Mouse (Mus musculus) common myeloid progenitor, adult 5-6 weeks (primary cell): ENCODE data around the gene Sugp2. TPM values are rescaled to one million over a fixed set of nuclear protein-coding genes. Genes with fewer than 3 reads are reported as not detected.

Experiments used
- ATAC-seq: replicated peaks from 2 replicates; pipeline ENCODE4 v1.8.0; 2016; ENCODE audit warnings: low read depth, mild to moderate bottlenecking, moderate TSS enrichment, inconsistent platforms; ENCODE audit not compliant: poor library complexity, severe bottlenecking
- total RNA-seq: library from RNA; stranded (forward); fragments of 200-1000, 187-1606 nt; gene quantifications from 2 replicates; pipeline ENCODE4 v1.2.3, GENCODE M21; 2017

Gene Sugp2
- total RNA-seq, 1 experiment from 2014 or later = 55.3 TPM

- peak; percentile 70 for ATAC-seq
Observed at GRCm38 (mm10) chr8:70276476-70276875, 42.5 kb downstream of the Sugp2 start.

GRCm38 (mm10) chr8:70278175-70278574 is 44.1 kb downstream of the Sugp2 start:
- no peak for ATAC-seq

DNA sequence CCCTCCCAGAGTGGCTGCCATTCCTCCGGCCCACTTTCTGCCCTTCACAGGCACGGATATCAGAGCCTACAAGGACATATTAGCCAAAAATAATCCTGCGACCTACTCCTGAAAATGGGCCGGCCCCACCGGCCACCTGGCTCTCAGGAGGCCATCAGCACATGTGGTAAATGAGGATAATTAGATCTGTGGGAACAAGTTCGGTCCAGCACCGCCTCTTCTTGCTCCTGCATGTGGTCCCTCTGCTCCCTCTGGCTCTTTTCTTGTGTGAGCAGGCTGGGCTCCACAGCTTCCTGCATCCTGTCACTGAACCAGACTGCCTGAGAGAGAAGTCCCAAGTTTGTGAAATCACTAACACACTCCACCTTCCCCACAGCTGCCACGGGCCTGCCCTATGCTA is 45.2 kb downstream of the Sugp2 start:
- no peak for ATAC-seq

- ATAC-seq = no peak
Observed at GRCm38 (mm10) chr8:70281001-70281400, 47.0 kb downstream of the Sugp2 start.

- ATAC-seq = peak; percentile 94
Observed at GRCm38 (mm10) chr8:70282603-70283135, 48.6 kb downstream of the Sugp2 start, which contains the start of gene Homer3. Gene Homer3, plus strand, starts transcription at chr8:70282827.

DNA sequence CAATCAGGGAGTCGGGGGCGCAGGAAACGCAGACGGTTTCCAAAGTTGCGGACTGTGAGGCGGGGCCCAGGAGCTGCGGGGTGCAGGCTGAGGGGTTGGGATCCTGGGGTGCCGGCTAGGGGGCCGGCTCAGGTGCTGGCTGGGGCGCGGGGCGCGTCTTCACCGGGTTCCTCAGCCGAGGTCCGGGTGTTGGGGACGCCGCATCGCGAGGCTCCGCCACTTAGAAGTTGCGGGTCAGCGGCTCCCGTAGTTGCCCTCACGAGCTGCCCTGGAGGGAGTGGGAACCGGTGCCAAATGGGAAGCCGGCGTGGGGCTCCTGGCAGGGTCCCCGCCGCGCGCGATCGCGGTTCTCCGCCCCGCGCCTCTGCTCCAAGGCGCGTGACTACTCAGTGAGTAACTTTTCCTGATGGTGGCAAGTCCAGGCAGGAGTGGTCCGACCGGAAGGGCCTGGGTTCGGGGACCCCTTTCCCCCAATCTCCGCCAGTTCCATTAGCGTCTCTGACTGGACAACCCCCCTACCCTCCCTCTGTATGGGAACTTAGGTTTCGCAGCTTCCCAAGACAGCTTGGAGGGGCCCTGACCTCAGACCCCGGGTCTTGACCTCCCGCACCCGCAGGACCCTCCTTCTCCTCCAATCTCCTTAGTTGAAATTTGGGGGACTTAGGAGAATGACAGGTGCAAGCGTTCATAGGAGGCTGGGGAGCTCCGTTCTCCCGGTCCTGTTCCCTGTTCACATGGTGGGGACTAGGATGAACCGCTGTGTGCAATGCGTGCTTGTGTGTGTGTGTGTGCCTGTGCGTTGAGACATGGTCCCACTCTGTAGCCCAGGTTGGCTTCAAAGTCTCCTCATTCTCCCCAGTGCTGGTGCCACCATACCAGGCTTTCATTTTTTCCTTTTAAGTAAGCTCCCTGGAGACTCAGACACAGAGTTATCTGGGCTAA is 49.4 kb downstream of the Sugp2 start:
- ATAC-seq = no peak

- no peak for ATAC-seq
Observed at GRCm38 (mm10) chr8:70284421-70284820, 50.4 kb downstream of the Sugp2 start.

DNA sequence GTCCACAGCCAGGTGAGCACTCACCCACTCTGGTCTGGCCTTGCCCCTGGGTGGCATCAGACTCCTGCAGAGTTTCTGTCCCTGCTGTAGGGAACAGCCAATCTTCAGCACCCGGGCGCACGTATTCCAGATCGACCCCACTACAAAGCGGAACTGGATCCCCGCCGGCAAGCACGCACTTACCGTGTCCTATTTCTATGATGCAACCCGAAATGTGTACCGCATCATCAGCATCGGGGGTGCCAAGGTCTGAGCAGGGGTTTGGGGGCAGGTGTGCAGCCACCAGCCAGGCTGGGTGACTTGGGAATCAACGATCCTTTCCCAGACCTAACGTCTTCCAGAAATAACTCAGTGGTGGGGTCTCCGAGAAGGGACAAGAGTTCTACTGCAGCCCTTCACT is 51.3 kb downstream of the Sugp2 start:
- ATAC-seq = no peak

GRCm38 (mm10) chr8:70286737-70287136 is 52.7 kb downstream of the Sugp2 start:
- ATAC-seq = no peak

- ATAC-seq = no peak
Observed at GRCm38 (mm10) chr8:70293988-70294405, 60.0 kb downstream of the Sugp2 start.

- ATAC-seq = 0 out of 2 replicates have a peak, but pooled peaks have one; percentile 20
Observed at GRCm38 (mm10) chr8:70300881-70301280, 66.9 kb downstream of the Sugp2 start.

GRCm38 (mm10) chr8:70302358-70302890 is 68.4 kb downstream of the Sugp2 start, which contains the start of the genes Ddx49 and Cope:
Gene Ddx49, minus strand, starts transcription at chr8:70302489.
Gene Cope, plus strand, starts transcription at chr8:70302518.
- peak; percentile 93 for ATAC-seq

GRCm38 (mm10) chr8:70302901-70303300 is 68.9 kb downstream of the Sugp2 start:
- ATAC-seq = no peak

DNA sequence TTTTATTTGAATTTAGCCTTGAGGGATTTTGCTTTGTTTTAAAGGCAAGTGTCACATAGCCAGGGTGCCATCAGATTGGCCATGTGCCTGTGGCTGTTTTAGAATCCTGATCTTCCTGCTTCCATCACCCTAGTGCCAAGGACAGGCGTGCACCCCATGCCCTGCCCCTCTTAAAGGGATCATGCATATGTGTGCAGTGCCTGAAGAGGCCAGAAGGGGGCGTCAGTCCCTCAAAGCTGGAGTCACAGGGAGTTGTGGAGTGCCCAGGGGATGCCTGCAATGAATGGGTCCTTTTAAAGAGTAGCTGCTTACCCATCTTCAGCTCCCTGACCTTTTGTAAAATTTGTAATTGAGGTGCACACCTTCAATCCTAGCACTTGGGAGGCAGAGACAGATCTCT is 75.3 kb downstream of the Sugp2 start:
- peak; percentile 64; the same call in 1 of the 2 replicates for ATAC-seq

GRCm38 (mm10) chr8:70313399-70313798 is 79.4 kb downstream of the Sugp2 start:
- ATAC-seq = no peak

DNA sequence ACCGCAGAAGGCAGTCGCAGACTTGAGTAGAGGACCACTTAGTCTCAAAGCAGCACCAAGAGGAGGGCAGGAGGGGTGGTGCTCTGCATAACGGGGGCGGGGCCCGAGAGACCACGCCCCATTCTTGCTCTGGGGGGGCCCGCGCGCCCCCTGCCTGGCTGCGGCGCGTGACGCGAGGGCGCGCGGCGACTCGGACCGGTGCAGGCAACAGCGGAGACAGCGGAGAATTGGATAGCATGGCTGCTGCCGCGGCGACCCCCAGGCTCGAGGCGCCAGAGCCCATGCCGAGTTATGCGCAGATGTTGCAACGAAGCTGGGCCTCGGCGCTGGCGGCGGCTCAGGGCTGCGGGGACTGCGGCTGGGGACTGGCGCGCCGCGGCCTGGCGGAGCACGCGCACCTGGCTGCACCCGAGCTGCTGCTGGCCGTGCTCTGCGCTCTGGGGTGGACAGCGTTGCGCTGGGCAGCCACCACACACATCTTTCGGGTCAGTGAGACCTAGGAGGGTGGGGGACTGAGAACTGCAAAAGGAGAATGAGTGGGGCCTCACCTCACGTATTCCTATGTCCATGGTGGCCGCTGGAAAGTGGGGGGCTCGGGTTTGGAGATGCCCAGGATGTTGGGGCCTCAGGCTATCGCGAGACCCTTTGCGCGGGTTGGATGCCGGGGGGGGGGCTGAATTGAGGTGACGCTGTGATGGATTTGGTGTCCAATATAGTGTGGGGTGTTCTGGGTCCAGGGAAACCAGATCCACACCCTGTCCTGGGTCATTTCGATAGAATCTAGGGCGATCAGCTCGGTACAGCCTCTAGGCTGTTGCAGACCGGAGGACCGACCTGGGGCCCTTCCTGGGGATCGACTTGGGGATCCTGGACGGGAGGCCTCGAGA is 81.8 kb downstream of the Sugp2 start, which contains the start of gene Cers1:
Cers1 (plus strand) TSS at position 152 of the 887 bp plus-strand sequence.
- peak; percentile 54 for ATAC-seq

DNA sequence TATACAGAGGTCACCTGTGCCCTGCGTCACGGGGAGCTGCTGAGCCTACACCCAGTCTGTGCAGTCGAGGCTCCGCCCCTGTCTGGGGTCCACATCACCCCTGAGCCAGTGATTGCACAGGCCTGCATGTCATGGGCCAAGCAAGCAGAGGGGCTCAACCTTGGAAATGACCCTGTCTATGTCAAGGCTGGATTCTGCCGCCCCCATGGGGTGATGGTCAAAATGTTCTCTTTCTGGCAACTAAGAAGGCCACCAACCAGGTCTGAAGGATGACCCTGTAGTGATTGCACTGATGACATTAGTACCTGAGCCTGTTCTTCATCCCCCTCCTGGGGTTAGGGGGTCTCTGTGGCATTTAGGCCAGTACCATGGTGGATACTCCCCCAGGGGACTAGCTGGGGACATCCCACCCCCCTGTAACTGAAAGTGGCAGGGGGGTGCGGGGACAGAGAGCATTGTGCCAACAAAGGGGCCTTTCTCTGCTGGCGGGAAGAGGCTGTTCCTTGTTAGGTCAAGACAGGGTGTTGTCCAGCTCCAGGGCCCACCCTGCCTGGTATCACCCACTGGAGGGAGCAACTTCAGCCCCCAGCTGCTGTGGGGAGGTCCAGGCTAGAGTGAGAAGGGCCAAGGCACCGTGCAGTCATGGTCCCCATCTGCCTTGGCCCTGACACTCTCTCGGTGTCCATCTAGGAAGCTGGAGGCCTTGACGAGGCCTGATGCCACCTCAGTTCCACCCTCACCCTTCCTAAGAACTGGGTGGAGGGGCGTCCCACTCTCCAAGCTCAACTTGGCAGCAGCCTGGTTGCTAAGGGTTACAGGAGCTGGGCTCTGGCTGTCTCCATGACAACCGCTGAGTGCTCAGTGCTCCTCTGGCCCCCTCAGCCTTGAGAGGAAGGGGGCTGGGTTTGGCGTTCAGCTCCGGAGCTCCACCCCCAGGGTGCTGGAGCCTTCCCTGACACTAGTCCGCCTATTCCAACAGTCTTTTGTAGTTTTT is 82.8 kb downstream of the Sugp2 start:
- ATAC-seq = peak; percentile 27

DNA sequence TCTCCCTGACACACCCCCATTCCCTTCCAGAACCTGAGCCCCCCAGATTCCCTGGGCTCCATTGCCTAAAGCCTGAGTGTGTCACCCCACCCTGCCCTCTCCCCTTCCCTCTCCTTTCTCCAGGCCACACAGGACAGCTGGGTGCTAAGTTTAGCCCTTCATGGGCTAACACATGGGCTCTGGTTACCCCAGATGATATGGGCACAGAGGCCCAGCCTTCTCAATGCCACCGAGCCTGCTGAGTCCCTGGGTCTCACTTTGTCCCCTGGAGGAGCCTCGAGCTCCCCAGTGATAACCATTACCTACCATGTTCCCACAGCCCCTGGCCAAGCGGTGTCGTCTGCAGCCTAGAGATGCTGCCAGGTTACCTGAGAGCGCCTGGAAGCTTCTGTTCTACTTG is 83.8 kb downstream of the Sugp2 start:
- ATAC-seq = no peak

GRCm38 (mm10) chr8:70323716-70324115 is 89.7 kb downstream of the Sugp2 start:
- ATAC-seq = 0 out of 2 replicates have a peak, but pooled peaks have one; percentile 36
